Mouse (Mus musculus) frontal cortex, adult 2 months (tissue): ENCODE measurements around the gene Gm28053. TPM values are rescaled to one million over a fixed set of nuclear protein-coding genes. Genes with fewer than 3 reads are reported as not detected.
A peak's percentile ranks its signal among the peaks of the same experiment; 100 is the strongest.

Experiments
- DNase-seq, 2 experiments: peaks; one replicate each; pipeline ENCODE4 v3.0.0; 2022; ENCODE audit warnings: low spot score in 1 of 2; ENCODE audit errors: extremely low spot score in 1 of 2
- polyA plus RNA-seq: library from polyadenylated mRNA; depleted of rRNA; stranded (reverse); fragments of >200 nt; gene quantifications from 2 replicates; pipeline ENCODE4 v1.2.3, GENCODE M21; 2012

Gene Gm28053
- polyA plus RNA-seq, 1 experiment: 0.54 TPM

DNA sequence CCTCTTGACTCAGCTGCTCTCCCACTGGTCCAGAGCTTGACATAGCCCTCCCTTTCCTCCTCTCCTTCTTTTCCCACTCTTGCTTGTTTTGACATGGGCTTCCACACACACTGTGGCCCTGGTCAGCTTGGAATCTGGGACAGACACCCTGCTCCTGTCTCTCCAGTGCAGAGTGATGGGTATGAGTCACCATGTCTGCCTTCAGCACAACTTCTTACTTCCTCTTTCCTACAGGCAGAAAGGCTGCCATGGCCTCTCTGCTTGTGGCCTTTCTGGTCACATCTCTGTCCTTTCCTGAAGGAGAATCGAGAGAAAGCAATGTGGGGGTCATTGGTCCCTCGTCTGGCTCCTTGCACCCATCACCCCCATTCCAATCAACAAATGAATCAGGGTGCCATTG is 31.3 kb upstream of the Gm28053 start:
- DNase-seq: no peak

DNA sequence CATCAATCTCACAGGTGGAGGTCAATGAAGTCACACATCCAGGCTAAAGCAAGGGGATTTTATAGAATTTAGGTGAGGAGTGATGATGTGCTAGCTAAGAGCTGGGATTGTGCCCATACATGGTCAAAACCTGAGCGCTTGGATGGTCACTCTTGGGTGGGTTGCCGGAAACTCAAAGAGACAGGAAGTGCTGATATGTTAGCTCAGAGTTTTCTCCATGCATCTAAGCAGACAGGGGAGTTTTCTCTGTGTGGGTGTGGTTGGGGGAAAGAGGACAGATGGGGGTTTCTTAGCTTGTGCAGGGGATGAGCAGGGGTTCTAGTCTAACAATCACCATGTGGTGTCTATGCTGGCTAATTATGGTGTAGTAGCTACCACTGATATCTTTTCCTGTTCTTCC is 29.1 kb upstream of the Gm28053 start:
- no peak for DNase-seq

DNA sequence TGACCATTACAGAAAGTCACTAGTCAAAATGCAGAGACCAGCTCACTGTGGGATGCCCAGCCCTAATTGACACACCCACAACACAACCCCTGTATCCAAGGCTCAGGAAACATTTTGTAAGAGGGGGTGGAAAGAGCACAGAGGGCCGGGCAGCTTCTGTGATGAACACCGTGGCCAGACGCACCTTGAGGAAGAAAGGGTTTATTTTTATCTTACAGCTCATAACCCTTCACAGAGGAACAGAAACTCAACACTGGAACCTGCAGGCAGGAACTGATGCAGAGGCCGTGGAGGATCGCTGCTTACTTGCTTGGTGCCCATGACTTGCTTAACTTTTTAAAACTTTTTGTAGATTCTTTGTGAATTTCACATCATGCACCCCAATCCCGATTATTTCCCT is 25.4 kb upstream of the Gm28053 start:
- no peak for DNase-seq

DNA sequence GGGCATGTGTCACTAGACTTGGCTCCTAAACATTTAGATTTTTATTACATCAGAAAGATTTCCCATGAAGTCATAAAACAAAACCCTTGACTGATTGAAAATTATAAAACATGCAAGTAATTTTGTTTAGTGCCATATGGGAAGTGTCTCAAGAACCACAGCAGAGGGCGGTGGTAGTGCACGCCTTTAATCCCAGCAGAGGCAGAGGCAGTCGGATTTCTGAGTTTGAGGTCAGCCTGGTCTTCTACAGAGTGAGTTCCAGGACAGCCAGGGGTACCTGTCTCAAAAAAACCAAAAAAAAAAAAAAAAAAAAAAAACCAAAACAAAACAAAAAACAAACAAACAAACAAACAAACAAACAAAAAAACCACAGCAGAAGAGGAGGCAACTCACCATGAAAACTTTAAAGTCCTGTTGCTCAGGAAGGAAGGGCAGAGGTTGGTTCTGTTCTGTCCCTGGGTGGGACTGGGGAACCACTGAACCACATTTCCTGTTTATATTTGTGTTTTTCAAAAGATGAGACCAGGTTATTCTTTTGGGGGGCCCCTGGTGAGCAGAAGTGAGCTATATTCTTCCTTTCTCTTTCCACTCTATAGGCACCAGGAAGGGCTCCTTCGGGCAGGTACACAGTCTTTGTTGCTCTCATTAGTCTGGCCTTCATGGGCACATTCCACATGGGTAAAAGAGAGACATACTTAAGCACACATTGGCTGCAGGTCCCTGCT is 21.4 kb upstream of the Gm28053 start:
- no peak for DNase-seq

DNA sequence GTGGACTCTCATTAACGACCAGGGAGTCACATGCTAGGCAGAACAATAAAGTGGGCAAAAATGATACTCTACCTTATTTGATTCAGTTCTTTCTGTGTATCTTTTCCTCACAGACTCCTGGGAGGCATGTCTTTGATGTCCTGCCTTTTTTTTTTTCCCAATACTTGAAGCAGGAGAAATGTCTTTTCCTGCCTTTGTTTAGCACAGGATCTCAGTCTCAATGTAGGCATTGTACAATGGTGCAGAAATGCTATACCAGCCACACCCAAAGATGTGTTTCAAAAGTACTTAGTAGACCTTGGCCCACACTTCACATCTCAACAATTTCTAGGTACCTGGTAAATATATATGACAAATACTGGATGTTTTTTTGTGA is 20.9 kb upstream of the Gm28053 start:
- no peak for DNase-seq

DNA sequence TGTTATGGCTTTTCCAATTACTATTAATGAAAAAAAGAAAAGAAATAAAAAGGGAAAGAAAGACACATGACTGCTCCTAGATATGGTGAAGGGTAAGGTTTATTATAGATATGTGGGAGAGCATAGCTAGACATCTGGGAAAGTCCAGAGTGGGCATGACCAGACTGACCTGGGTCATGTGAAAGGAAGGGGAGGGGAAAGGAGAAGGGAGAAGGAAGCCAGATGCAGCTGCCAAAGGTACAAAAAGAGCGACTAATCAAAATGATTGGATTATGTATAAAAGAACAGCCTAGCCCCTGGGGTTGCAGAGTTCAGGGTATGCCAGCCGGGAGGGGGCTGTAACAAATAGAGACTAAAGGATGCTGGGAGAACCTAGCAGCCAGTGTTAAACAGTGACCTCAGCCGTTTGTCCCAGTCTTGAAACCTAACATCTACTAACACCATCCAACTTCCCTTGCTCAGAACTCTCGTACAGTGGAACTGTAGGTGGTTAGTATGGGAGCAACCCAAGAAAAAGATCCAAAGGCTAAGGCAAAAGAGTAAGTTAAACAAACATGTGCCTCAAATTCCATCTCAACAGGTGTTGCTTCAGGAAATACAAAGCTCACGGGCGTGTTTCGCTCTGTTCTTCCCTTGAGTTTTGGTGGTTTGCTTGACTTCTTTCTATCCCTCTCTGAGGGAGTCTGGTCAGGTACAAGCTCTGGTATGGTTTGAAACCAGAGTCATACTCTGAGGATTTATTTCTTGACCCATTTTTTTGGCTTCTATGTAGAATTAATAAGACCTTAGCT is 20.1 kb upstream of the Gm28053 start:
- no peak for DNase-seq

DNA sequence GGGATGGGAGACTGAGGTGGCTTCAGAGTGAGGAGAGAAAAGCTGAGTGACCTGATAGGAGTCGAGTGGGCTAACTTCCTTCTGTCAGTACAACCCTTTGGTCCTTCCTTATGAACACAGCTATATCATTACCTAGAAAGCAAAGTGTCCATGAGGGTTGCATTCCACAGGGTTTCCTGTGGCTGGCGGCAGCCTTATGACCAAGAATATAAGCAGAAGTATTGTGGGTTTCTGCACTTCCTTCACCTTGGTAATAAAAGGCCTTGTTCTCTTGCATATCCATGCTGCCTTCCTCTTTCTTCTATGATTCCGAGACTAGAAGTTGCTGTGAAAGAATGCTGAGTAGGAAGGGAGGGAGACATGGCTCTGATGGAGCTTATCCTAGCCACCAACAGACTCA is 19.5 kb upstream of the Gm28053 start:
- DNase-seq: no peak

DNA sequence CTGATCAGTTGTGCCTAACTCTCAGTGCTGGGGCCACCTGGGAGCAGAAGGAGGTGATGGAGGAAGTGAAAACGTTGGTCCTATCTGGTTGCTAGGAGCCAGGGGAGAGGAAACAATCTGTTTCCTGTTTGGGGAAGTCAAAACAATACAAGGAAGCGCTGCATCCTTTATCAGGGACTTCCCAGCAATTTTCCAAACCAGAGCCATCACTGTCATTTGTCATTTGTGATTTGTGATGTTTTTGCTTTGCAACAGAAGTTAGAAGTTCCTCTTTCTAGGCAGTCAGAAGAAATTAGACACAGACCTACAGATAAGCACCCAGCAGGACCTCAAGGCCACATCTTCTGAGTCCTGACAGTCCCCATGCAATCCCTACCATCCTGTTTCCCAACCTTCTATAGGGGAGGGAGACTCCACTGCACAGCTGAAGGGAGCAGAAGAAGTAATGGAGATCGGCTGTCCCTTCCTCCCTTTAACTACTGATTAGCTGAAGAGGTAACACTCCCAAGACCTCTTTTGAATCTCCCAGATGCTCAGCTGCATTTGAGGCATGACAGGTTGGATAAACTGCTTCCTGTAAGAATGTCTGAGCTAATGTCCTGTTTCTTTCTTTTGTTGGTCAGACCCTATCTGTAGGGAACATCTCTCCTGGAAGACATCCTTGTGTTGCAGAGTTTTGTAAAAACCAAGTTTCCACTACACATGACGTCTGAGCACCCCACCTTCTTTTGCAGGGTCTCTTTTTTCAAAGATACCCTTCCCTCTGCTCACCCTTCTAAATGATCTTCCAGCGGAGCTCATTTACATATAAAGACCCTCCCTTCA is 17.9 kb upstream of the Gm28053 start:
- DNase-seq: no peak

DNA sequence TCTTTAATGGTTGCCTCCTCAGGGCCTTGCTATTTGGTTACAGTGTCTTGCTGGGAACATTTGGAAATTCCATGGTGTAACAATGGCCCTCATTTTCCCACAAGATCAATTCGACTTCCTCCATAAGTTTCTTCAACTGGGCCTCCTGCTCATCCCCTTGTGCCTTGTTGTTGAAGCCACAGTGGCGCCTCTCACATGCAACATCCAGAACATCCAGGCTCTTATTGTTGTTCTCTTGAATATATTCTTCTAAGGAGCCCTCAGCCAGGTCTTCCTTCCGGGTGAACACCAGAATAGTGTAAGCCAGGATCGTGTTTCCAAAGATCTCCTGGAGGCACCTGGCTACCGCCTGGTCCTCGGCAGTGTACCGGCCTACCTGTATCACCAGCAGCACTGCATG is 16.3 kb upstream of the Gm28053 start:
- no peak for DNase-seq

DNA sequence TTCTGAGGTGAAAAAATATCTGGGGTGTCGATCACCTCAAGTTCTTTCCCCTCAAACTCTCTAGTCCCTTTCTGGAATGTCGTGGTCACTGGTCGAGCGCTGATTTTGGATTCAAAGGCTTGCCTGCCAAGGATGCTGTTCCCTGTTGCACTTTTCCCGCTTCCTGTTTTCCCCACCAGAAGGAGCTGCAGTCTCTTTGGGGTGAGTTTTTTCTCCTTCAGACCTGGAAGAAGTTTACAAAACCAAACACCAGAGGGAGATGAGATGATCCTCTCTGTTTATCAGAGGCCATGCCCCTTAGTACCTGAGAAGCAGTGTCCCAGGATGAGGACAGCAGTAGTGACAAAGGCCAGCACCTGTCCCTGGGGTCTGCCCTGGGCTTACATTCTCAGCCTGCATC is 15.8 kb upstream of the Gm28053 start:
- no peak for DNase-seq

DNA sequence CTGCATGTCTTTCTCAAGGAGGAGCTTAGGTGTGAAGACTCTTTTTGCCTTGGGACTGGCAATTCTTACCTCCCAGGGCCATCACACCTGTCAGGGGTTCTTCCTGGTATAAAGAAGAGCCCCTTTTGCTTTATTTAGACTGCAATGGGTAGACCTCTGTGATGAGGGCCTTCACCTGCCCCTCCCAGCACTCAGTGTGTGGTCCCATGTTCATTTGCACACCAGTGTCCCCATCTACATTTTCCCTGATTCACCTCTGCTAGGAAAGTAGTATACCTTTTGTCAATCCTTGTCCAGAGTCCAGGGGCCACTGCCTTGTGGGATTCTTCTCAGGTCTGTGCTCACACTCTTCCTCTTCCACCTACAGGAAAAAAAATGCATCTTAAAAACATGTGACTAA is 14.3 kb upstream of the Gm28053 start:
- no peak for DNase-seq

DNA sequence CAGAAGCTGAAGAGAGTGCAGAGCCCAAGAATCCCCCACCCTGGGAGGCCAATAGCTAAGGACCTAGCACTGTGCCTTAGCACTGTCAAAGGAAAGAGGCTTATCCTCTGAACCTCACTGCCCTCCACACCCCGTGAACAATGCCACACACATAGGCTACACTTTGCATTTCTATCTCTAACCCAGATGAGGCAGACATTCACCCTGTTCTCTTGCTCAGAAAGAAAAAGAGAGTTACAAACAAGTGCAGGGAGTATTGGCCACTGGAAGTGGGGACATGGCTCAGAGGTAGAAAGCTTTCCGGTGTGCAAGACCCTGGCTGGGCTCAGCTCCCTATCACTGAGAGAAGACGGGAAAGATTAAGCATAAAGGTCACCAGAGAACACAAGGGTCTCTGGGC is 12.3 kb upstream of the Gm28053 start:
- DNase-seq: no peak

DNA sequence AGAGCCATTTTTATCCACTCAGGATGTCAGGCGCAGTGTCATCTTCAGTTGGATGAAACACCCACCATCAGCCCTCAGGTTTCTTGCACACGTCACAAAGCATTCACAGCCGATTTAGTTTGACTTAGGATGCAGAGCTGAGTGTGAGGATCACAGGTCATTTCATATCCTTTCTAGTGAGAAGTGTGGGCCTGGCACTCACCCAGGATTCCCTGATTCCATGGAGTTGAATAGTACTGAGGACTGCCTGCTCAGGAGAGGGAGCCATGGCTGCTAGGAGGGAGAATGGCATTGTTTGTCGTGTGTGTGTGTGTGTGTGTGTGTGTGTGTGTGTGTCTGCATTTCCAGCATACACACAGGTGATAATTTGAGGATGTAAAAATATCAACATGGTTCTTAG is 1.9 kb downstream of the Gm28053 start:
- peak in 1 of 2 experiments; percentile 2 for DNase-seq

DNA sequence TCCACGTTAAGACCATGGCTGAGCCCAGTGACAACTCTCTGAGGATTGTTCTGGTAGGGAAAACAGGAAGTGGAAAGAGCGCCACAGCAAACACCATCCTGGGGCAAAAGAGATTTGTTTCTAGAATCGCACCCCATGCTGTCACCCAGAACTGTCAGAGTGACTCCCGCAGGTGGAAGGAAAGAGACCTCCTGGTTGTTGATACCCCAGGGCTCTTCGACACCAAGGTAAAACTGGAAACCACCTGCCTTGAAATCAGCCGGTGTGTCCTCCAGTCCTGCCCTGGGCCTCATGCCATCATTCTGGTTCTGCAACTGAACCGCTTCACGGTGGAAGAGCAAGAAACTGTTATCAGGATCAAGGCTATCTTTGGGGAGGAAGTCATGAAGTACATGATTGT is 5.1 kb downstream of the Gm28053 start:
- DNase-seq: no peak

DNA sequence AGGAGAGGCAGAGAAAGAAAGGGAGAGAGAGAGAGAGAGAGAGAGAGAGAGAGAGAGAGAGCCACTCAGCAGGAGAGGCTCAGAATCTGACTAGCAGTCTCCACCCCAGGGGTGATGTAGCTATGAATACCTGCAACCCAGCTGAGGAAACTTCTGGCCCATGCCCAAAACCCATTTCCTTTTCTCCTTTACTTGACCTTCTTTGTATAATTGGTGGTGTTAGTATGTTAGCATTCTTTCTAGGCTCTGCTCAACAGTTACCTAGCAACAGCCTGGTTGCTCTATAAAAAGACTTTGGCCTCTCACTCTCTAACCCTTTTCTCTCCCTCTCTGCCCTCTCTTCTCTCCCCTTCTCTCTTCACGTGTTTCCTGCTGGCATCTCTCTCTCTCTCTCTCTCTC is 7.1 kb downstream of the Gm28053 start:
- DNase-seq: peak; percentile 11 to 45

DNA sequence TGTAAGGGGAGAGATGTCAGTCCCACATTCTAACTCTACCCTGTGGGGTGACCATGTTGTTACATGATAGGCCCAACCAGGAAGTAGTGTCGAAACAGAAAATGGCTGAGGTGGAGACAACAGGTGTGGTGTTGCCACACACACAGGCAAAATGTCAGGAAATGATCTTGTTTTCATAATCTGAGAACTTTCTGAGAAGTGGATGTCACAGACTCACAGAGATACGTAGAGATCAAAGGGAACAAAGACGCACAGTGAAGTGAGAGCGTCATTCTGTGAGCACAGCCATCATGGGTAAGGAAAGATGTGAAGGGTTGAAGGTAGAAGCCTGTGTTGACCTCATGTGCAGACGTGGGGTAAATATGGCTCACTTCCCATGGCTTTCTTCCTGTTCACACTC is 9.4 kb downstream of the Gm28053 start:
- no peak for DNase-seq

DNA sequence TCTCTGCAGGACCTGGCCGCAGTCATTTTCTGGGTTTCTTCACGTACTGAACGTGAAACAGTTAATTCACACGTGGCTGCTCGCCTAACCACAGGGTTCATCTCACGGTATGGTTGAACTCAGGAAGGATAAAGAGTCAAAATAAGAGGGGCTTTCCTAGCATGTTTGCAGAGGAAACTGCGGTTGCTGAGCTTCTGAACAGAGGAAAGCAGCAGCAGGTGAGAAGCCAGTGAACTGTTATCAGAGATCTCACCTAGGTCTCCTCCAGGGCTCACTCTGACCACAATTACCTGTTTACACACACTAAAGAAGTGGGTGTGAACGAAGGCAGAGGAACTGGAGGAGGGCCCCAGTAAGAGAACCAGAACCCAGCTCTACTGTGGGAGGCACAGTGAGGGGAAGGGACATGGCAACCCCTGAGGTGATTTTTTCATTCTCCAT is 14.5 kb downstream of the Gm28053 start:
- DNase-seq: no peak

DNA sequence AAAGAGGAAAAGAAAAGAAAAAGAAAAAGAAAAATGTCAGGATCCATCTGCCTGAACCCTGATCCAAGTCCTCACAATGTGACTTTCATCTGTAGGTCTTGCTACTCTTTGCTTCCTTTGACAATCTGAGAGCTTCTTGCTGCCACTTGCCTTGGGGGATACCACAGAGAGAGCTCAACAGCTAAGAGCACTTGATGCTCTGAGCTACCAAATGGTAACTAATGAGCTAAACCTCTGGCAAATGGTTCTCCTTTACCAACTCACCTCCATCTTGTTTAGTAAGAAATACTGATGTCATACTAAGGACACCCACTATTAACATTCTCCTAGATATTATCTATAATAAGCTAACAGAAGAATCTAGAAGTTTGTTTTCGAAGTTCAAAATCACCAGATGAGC is 15.3 kb downstream of the Gm28053 start:
- DNase-seq: no peak

DNA sequence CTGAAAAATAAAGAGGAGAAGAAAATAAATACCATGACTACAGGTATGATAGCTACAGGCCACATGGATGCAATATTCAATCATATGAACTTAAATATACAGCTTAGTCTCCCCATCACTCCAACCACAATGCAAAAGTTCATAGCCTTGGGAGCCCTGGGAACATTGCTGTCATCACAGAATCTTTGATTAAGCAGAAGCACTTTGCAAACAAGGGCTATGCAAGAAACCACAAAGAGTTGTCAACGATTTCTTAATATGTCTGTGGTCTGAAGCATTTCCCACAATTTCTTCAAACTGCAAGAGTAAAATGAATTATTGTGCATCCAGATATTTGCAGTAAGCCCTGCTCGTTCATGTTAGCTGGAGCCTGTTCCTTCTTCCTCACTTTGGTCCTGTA is 18.6 kb downstream of the Gm28053 start:
- no peak for DNase-seq

DNA sequence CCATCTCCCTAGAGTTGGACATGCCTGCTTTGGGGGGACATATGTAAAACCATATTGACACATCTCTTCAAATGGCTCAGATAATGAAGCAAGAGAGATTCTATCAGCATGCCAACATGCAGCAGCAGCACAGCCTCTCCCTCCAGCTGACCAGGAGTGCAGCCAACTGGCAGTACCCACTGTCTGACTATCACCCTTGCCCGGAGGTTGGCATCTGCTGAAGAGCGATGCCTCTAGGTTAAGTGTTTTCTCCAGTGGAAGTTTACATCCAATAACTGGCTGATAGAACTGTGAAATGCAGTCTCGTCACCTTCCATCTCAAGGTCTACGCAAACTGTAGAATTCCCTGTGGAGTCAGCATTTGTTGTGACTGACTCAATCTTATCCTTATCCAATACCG is 19.3 kb downstream of the Gm28053 start:
- DNase-seq: no peak

DNA sequence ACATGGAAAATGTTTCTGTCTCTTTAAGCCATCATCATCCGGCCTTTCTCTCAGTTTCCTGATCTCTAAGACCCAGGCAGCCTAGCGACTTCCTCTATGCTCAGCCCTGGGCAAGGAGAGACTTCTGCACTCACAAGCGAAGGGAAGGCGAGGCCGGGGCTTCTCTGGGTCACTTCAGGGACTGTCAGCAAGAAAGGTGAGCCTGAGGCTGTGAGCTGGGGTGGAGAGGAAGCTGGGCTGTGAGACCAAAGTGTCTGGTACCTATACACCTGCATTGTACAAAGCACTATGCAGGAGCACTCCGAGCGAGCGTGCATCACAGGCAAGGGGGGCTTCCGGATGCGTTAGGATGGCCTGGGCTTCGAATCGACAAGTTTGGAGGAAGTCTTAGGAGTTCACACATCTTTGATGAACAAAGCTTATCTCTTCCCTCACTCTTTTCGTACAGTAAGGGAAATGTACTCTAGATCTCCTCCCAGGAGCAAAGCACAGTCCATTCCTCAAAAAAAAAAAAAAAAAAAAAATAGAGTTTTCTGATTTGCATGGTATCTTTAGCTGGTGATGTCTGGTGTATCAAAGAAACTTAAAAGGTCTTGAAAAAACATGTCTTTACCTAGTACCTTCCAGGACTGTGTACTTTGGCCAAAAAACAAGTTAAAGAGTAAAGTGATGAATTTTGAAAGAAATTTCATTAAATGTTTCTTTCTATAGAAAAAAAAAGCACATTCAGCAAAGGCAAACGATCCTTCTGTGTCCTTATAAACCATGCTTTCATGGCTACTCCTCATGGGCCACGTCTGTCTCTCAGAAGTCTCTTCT is 20.8 kb downstream of the Gm28053 start, which contains the start of gene Gimap1:
Gene Gimap1, plus strand, starts transcription at position 94 of the 819 bp plus-strand sequence.
- DNase-seq: no peak
